Mouse (Mus musculus): ENCODE results near the gene Vps45.

- TF ChIP-seq EP300 (IDR thresholded peaks at IDR 0.05; ENCODE audit: insufficient read depth, low read depth, low read length), result no peak
- TF ChIP-seq POLR2A (IDR thresholded peaks at IDR 0.05; ENCODE audit: insufficient read depth, low read length), result peak; percentile 59
- no peak for TF ChIP-seq CTCF (IDR thresholded peaks at IDR 0.05; ENCODE audit: low read depth, low read length)
These were observed 490 bp downstream of the Vps45 start for GRCm38 (mm10) chr3:96057747-96058204.

All from ES-Bruce4 (cell line).